Mouse (Mus musculus) small intestine, adult 2 months (tissue): Measurements from ENCODE around the gene Hoxb3. TPM values are rescaled to one million over a fixed set of nuclear protein-coding genes. Genes with fewer than 3 reads are reported as not detected.

Experiments used
- H3K27ac ChIP-seq: fragments of 200-500 bp; 2 replicates; pipeline ENCODE4 v1.5.1; 2012; ENCODE audit warnings: low read depth, low read length, control low read depth, inconsistent platforms; ENCODE audit not compliant: insufficient read depth
- H3K27me3 ChIP-seq: fragments of 200-500 bp; 2 replicates; pipeline ENCODE4 v1.6.1; 2012; ENCODE audit warnings: mild to moderate bottlenecking, moderate library complexity, low read length, inconsistent platforms; ENCODE audit not compliant: control insufficient read depth, insufficient read depth
- H3K36me3 ChIP-seq: fragments of 200-500 bp; 2 replicates; pipeline ENCODE4 v1.6.1; 2012; ENCODE audit warnings: mild to moderate bottlenecking, low read length, control low read depth, inconsistent platforms; ENCODE audit not compliant: control insufficient read depth, insufficient read depth
- H3K4me1 ChIP-seq: fragments of 200-500 bp; 2 replicates; pipeline ENCODE4 v1.6.1; 2012; ENCODE audit warnings: low read length, inconsistent platforms, mixed read lengths; ENCODE audit not compliant: control insufficient read depth, insufficient read depth, insufficient read length
- H3K4me3 ChIP-seq: fragments of 200-500 bp; 2 replicates; pipeline ENCODE4 v1.5.1; 2012; ENCODE audit warnings: low read depth, mild to moderate bottlenecking, control low read depth, inconsistent platforms, low read length, moderate library complexity
- CTCF ChIP-seq: fragments of 200-500 bp; IDR thresholded peaks from 2 replicates; pipeline ENCODE4 v1.5.1; 2012; ENCODE audit warnings: low read depth, mild to moderate bottlenecking, control low read depth, inconsistent platforms, low read length, moderate library complexity, mixed read lengths; ENCODE audit not compliant: insufficient replicate concordance, insufficient read length; ENCODE audit errors: extremely low read depth
- POLR2A ChIP-seq: fragments of 200-500 bp; IDR thresholded peaks from 2 replicates; pipeline ENCODE4 v1.6.1; 2012; ENCODE audit warnings: low read depth, mild to moderate bottlenecking, control low read depth, inconsistent platforms, low read length, moderate library complexity
- WGBS: fragments of 180-500 bp; shearing (Covaris S2); methylation state at CpG from one replicate; pipeline ENCODE4 v1.1.7; 2018; 5-methylcytosine and 5-hydroxymethylcytosine counted together
- polyA plus RNA-seq: library from polyadenylated mRNA; depleted of rRNA; stranded (reverse); fragments of >200 nt; gene quantifications from 2 replicates; pipeline ENCODE4 v1.2.3, GENCODE M21; 2012

The Hoxb3 gene
- polyA plus RNA-seq, 1 experiment: 5.5 TPM

DNA sequence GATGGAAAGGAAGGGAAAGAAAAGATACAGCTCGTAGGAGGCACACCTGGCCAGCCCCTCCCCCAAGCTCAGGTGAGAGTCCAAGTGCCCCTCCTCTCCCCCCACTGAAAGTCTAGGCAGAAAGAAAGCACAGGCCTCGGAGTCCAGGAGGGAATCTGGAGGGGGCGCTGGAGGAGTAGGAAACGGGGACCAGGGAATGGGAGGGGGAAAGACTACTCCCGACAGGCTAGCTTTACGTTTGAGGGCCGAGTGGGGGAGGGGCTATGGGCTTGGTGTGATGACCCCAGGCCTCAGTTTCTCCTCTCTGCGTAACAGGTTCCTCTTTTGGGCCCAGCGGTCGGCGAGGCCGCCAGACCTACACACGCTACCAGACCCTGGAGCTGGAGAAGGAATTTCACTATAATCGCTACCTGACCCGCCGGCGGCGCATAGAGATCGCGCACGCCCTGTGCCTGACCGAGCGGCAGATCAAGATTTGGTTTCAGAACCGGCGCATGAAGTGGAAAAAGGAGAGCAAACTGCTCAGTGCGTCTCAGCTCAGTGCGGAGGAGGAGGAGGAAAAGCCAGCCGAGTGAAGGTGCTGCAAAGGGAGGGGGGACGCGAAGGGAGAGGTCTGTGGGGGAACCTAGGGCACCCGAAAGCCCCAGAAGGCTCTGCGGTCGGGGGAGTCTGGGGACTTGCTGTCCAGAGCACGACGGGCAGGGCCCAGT lies 22.6 kb upstream of the Hoxb3 start:
- no peak for TF ChIP-seq POLR2A
- no peak for TF ChIP-seq CTCF
- Histone ChIP-seq H3K4me3 (peak overlapping the region; percentile 67), H3K27me3 (peaks cover 81% of the 10 kb centered on the region), H3K27ac (no peak overlapping the region), H3K4me1 (peaks cover 5% of the 10 kb centered on the region; the same call in 1 of the 2 replicates), H3K36me3 (no peaks in the 10 kb centered on the region)
- 22% methylated on average over 35 of the region's 35 CpGs for WGBS

DNA sequence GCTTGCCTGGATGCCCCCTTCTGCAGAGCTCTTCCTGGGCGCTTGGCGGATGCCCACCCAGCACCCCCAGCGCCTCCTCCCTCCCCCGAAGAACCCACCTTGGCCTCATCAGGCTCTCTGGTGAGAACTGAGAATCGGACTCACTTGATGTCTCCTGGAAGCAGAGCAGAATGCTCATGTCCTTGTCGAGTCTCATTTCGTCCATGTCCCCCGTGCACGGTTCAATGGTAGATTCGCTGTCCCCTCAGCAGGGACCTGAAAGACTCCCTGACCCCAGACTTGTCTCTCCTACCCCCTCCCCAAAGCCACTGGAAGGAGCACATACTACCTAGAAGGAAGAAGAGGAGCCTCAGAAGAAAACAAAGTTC lies 22.1 kb upstream of the Hoxb3 start:
- WGBS: 45% methylated on average over 10 of the region's 10 CpGs
- TF ChIP-seq POLR2A: no peak
- TF ChIP-seq CTCF: no peak
- Histone ChIP-seq H3K4me3 (no peak overlapping the region), H3K27ac (no peak overlapping the region), H3K36me3 (no peaks in the 10 kb centered on the region), H3K27me3 (peaks cover 77% of the 10 kb centered on the region), H3K4me1 (peaks cover 4% of the 10 kb centered on the region; the same call in 1 of the 2 replicates)

DNA sequence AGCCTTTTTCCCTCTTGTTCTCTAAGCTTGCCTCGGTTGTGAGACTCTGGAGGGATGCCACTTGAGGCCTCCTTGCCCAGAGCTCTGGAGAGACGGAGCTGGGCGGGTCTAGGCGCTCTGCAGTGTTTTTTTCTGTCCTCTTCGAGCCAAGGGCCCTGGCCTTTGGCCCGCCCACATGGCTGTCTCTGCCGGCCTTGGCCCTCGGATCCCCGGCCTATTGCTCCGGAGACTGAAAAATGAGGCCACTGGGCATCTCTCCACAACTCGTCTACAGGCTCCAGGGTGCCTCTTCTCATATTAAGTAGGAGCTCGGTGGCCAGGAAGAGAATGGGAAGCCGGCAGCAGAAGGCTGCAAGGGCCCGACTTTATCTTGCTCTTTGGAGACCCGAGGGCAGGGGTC lies 21.3 kb upstream of the Hoxb3 start:
- Histone ChIP-seq H3K4me1 (peaks cover 4% of the 10 kb centered on the region; the same call in 1 of the 2 replicates), H3K27me3 (peaks cover 73% of the 10 kb centered on the region), H3K36me3 (no peaks in the 10 kb centered on the region), H3K27ac (no peak overlapping the region), H3K4me3 (no peak overlapping the region)
- 26% methylated on average over 15 of the region's 15 CpGs for WGBS
- no peak for TF ChIP-seq CTCF
- no peak for TF ChIP-seq POLR2A

DNA sequence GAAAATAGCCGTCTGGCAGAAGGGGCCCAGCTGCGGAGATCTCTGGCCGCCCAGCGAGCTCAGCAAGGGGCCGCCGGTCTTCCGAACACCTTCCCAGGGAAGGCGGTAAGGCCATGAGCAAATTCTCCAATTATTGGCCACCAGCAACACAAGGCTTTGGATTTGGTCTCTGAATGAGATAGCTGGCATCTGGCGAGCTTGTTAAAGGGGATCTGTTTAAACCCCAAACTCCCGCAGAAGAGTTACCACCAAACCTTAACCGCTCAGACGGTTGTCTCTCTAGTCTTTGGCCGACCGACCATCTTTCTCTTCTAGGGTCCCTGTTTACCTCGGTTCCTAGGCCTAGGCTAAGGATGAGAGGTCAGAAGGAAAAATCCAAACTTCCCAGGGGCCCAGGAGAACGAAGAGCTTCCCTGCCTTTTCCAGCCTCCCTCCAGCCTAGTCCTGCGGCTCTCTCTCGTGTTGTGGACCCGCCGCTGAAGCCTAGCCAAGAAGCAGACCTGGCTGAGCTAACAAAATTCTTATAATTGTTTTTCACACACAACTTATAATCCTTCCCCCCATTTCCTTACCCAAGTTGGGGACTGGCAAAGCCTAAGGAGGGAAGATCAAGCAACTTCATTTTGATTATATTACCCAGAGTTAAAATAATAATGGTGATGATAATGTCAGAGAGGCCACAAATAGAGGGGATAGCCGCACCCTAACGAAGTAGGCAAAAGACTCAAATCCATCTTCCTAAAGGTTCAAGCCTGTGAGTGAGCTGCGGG lies 20.6 kb upstream of the Hoxb3 start:
- H3K27me3 ChIP-seq: peaks cover 67% of the 10 kb centered on the region
- H3K27ac ChIP-seq: no peak overlapping the region
- no peaks in the 10 kb centered on the region for H3K36me3 ChIP-seq
- TF ChIP-seq CTCF (no peak), POLR2A (no peak)
- no peak overlapping the region for H3K4me3 ChIP-seq
- H3K4me1 ChIP-seq: peaks cover 4% of the 10 kb centered on the region; the same call in 1 of the 2 replicates
- 45% methylated on average over 23 of the region's 23 CpGs for WGBS

DNA sequence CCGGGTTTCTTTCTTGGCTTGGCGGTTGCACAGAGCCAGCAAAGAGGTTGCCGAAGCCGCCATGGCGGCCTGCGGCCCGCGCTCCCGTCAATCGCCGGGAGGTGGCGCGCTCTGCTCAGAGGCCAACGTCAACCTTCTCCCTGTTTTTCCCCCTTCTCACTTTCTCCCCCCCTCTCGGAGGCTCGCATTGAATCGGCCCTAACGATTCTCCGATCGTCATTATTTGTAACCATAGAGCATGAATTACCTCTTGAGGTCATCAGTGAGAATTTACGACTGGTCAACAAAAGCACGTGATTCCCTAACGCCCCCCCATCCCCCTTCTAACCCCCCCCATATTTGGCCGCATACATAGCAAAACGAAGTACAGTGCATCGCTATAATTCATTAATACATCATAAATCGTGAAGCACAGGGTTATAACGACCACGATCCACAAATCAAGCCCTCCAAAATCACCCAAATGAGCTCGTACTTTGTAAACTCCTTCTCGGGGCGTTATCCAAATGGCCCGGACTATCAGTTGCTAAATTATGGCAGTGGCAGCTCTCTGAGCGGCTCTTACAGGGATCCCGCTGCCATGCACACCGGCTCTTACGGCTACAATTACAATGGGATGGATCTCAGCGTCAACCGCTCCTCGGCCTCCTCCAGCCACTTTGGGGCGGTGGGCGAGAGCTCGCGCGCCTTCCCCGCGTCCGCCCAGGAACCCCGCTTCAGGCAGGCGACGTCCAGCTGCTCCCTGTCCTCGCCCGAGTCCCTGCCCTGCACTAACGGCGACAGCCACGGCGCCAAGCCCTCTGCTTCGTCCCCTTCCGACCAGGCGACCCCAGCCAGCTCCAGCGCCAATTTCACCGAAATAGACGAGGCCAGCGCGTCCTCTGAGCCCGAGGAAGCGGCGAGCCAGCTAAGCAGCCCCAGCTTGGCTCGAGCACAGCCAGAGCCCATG lies 19.7 kb upstream of the Hoxb3 start, which contains the start of gene Hoxb5:
TSS of gene Hoxb5 (plus strand) at position 186 of the 949 bp plus-strand sequence.
- H3K4me1 ChIP-seq: peaks cover 4% of the 10 kb centered on the region; the same call in 1 of the 2 replicates
- H3K4me3 ChIP-seq: peak within 1 kb of the TSS; percentile 52
- TF ChIP-seq CTCF: peak; percentile 79
- TF ChIP-seq POLR2A: no peak
- peak within 1 kb of the TSS; percentile 61 for H3K27ac ChIP-seq
- 10% methylated on average over 69 of the region's 69 CpGs for WGBS
- H3K36me3 ChIP-seq: no peaks in the 10 kb centered on the region
- H3K27me3 ChIP-seq: peaks cover 62% of the 10 kb centered on the region

DNA sequence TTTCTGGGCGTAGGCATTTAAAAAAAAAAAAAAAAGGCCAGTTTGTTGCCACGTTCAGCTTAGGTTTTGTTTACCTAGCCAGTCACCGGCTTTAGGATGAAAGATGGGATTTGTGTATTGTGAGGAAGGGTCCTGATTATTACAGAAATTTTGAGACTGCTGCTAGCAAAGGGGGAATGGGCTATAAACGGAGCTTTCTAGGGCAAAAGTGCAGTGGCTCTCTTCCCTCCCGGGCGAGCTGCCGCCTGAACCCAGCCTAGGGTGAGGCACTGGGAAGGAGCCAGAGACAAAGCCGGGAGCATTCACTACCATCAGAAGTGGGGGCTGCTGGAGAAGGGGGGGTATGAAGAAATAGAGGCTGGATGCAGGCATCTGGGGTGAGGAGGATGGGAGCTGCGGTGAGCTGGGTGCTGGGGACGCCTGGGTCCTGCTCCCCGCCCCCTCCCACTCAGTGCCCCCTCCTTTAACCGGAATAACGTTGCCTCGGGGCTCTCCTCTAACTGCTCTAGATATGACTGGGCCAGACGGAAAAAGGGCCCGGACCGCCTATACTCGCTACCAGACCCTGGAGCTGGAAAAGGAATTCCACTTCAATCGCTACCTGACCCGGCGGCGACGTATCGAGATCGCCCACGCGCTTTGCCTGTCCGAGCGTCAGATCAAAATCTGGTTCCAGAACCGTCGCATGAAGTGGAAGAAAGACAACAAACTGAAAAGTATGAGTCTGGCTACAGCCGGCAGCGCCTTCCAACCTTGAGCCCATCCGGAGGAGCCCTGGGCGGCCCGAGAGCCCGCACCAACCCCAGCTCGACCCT lies 18.5 kb upstream of the Hoxb3 start:
- no peak for TF ChIP-seq POLR2A
- no peak for TF ChIP-seq CTCF
- 25% methylated on average over 38 of the region's 38 CpGs for WGBS
- H3K4me1 ChIP-seq: peaks cover 2% of the 10 kb centered on the region; the same call in 1 of the 2 replicates
- H3K4me3 ChIP-seq: peak overlapping the region; percentile 53
- H3K27me3 ChIP-seq: peaks cover 53% of the 10 kb centered on the region
- H3K27ac ChIP-seq: peak overlapping the region; percentile 43; the same call in 1 of the 2 replicates
- H3K36me3 ChIP-seq: no peaks in the 10 kb centered on the region
